Mouse (Mus musculus) midbrain, postnatal 0 days (tissue): Measurements from ENCODE around the gene Il34. TPM values are rescaled to one million over a fixed set of nuclear protein-coding genes. Genes with fewer than 3 reads are reported as not detected.

Source experiments
- ATAC-seq: fragments of 200-750 bp; cut with Nextera tagmentation; 2 replicates; pipeline ENCODE4 v1.8.0; 2017; ENCODE audit warnings: moderate number of reproducible peaks, mild to moderate bottlenecking, moderate TSS enrichment, moderate library complexity; ENCODE audit not compliant: low FRiP score
- DNase-seq: peaks from one replicate; pipeline ENCODE4 v3.0.0-alpha.2; 2015; ENCODE audit warnings: low spot score
- H3K27ac ChIP-seq: fragments of 300-500 bp; sonication (generic); 2 replicates; pipeline ENCODE4 v1.5.1; 2014; ENCODE audit warnings: low read depth, mild to moderate bottlenecking, low read length, mixed read lengths
- H3K27me3 ChIP-seq: fragments of 300-500 bp; sonication (generic); 2 replicates; pipeline ENCODE4 v1.6.1; 2014; ENCODE audit warnings: low read length, control low read depth, mixed read lengths; ENCODE audit not compliant: insufficient read depth
- H3K36me3 ChIP-seq: fragments of 300-500 bp; sonication (generic); 2 replicates; pipeline ENCODE4 v1.6.1; 2014; ENCODE audit warnings: low read length, control low read depth, mixed read lengths; ENCODE audit not compliant: insufficient read depth
- H3K4me1 ChIP-seq: fragments of 300-500 bp; sonication (generic); 2 replicates; pipeline ENCODE4 v1.6.1; 2014; ENCODE audit warnings: mild to moderate bottlenecking, control low read depth, antibody characterized with exemption, low read length, mixed read lengths; ENCODE audit not compliant: insufficient read depth
- H3K4me2 ChIP-seq: fragments of 300-500 bp; sonication (generic); 2 replicates; pipeline ENCODE4 v1.6.1; 2014; ENCODE audit warnings: low read depth, mild to moderate bottlenecking, low read length, mixed read lengths; ENCODE audit not compliant: poor library complexity, severe bottlenecking
- H3K4me3 ChIP-seq: fragments of 300-500 bp; sonication (generic); 2 replicates; pipeline ENCODE4 v1.5.1; 2014; ENCODE audit warnings: low read depth, mild to moderate bottlenecking, low read length, moderate library complexity
- H3K9ac ChIP-seq: fragments of 300-500 bp; sonication (generic); replicated peaks from 2 replicates; pipeline ENCODE4 v1.6.1; 2014; ENCODE audit warnings: mild to moderate bottlenecking, low read length, moderate library complexity, mixed read lengths; ENCODE audit not compliant: poor library complexity, severe bottlenecking
- H3K9me3 ChIP-seq: fragments of 300-500 bp; sonication (generic); 2 replicates; pipeline ENCODE4 v1.6.1; 2016; ENCODE audit warnings: low read length, control low read depth
- CTCF ChIP-seq: IDR thresholded peaks from 2 replicates; pipeline ENCODE4 v1.5.1; 2016; ENCODE audit warnings: antibody characterized with exemption, mild to moderate bottlenecking
- WGBS: fragments of 180-500 bp; shearing (Covaris S2); extraction: QIAGEN DNeasy Blood & Tissue Kit; methylation state at CpG from one replicate; pipeline ENCODE4 v1.1.7; 2014; 5-methylcytosine and 5-hydroxymethylcytosine counted together
- polyA plus RNA-seq: library from polyadenylated mRNA; unstranded; fragments of >200 nt; fragmentation: Nextera tagmentation; extraction: Ambion mirVana; gene quantifications from 2 replicates; pipeline ENCODE4 v1.2.1, GENCODE M21; 2015
- total RNA-seq: library from RNA; depleted of rRNA; stranded (reverse); fragments of >200 nt; gene quantifications from 2 replicates; pipeline ENCODE4 v1.2.3, GENCODE M21; 2014

The Il34 gene
- total and polyA plus RNA-seq, 2 experiments from 2014 or later: 5.8 to 9.1 TPM

- DNase-seq: no peak
- H3K4me2 ChIP-seq: no peak overlapping the region
- no peak for ATAC-seq
- H3K36me3 ChIP-seq: no peaks in the 10 kb centered on the region
- no peaks in the 10 kb centered on the region for H3K27me3 ChIP-seq
- no peak overlapping the region for H3K4me3 ChIP-seq
- H3K9me3 ChIP-seq: no peaks in the 10 kb centered on the region
- 88% methylated on average over 7 of the region's 7 CpGs for WGBS
- no peak for TF ChIP-seq CTCF
- no peaks in the 10 kb centered on the region for H3K4me1 ChIP-seq
- no peak overlapping the region for H3K27ac ChIP-seq
- no peak overlapping the region for H3K9ac ChIP-seq
Observed at GRCm38 (mm10) chr8:110772452-110772851, 33.3 kb downstream of the Il34 start.

- Histone ChIP-seq H3K9ac (no peak overlapping the region), H3K4me2 (no peak overlapping the region), H3K4me3 (no peak overlapping the region), H3K9me3 (no peaks in the 10 kb centered on the region), H3K27me3 (no peaks in the 10 kb centered on the region), H3K36me3 (no peaks in the 10 kb centered on the region), H3K27ac (no peak overlapping the region), H3K4me1 (no peaks in the 10 kb centered on the region)
- no peak for TF ChIP-seq CTCF
- ATAC-seq (no peak), DNase-seq (no peak)
- WGBS: 86% methylated on average over 6 of the region's 6 CpGs
Observed at GRCm38 (mm10) chr8:110767261-110767660, 38.5 kb downstream of the Il34 start.

- Histone ChIP-seq H3K4me2 (no peak overlapping the region), H3K9ac (no peak overlapping the region), H3K27ac (no peak overlapping the region), H3K4me3 (no peak overlapping the region), H3K27me3 (no peaks in the 10 kb centered on the region), H3K9me3 (no peaks in the 10 kb centered on the region), H3K4me1 (no peaks in the 10 kb centered on the region), H3K36me3 (no peaks in the 10 kb centered on the region)
- TF ChIP-seq CTCF: no peak
- ATAC-seq: no peak
- DNase-seq: no peak
- 62% methylated on average over 3 of the region's 3 CpGs for WGBS
Observed at GRCm38 (mm10) chr8:110764671-110765070, 41.1 kb downstream of the Il34 start.

GRCm38 (mm10) chr8:110761988-110762387 is 43.7 kb downstream of the Il34 start:
- H3K27me3 ChIP-seq: no peaks in the 10 kb centered on the region
- no peak overlapping the region for H3K4me3 ChIP-seq

GRCm38 (mm10) chr8:110761185-110761584 is 44.5 kb downstream of the Il34 start:
- Histone ChIP-seq H3K27me3 (no peaks in the 10 kb centered on the region), H3K4me3 (no peak overlapping the region), H3K27ac (0 out of 2 replicates have a peak overlapping the region, but pooled peaks have one; percentile 38), H3K9ac (no peak overlapping the region), H3K36me3 (no peaks in the 10 kb centered on the region), H3K9me3 (no peaks in the 10 kb centered on the region), H3K4me2 (no peak overlapping the region), H3K4me1 (no peaks in the 10 kb centered on the region)
- no peak for ATAC-seq
- TF ChIP-seq CTCF: no peak
- 55% methylated on average over 5 of the region's 5 CpGs for WGBS
- no peak for DNase-seq

More at GRCm38 (mm10) chr8:110761988-110762387, 43.7 kb downstream of the Il34 start:
- DNase-seq: no peak
- Histone ChIP-seq H3K4me1 (no peaks in the 10 kb centered on the region), H3K9me3 (no peaks in the 10 kb centered on the region), H3K9ac (no peak overlapping the region), H3K27ac (no peak overlapping the region), H3K4me2 (no peak overlapping the region), H3K36me3 (no peaks in the 10 kb centered on the region)
- WGBS: 69% methylated on average over 6 of the region's 6 CpGs
- peak; percentile 34 for TF ChIP-seq CTCF
- ATAC-seq: no peak

- no peak overlapping the region for H3K9ac ChIP-seq
- peak overlapping the region; percentile 38; the same call in 1 of the 2 replicates for H3K27ac ChIP-seq
- no peak for TF ChIP-seq CTCF
- WGBS: 68% methylated on average over 7 of the region's 7 CpGs
- ATAC-seq (no peak), DNase-seq (no peak)
- no peaks in the 10 kb centered on the region for H3K27me3 ChIP-seq
- H3K4me3 ChIP-seq: no peak overlapping the region
- H3K9me3 ChIP-seq: no peaks in the 10 kb centered on the region
- no peaks in the 10 kb centered on the region for H3K36me3 ChIP-seq
- no peak overlapping the region for H3K4me2 ChIP-seq
- H3K4me1 ChIP-seq: no peaks in the 10 kb centered on the region
Observed at GRCm38 (mm10) chr8:110760280-110760940, 45.3 kb downstream of the Il34 start.
